Mouse (Mus musculus): ENCODE results near the gene Ptpru. TPM values are rescaled to one million over a fixed set of nuclear protein-coding genes. Genes with fewer than 3 reads are reported as not detected.

Ptpru gene
- polyA plus RNA-seq, 1 experiment from 2014 or later: 3.1 TPM

GRCm38 (mm10) chr4:131723415-131724080, 114.5 kb downstream of the Ptpru start:
- Histone ChIP-seq H3K27ac (replicated peaks) (no peak overlapping the region), H3K27me3 (ENCODE audit: control insufficient read depth, insufficient read depth, low read length) (no peaks in the 10 kb centered on the region), H3K9ac (ENCODE audit: low read length) (no peak overlapping the region), H3K4me1 (replicated peaks; ENCODE audit: control insufficient read depth, insufficient read depth) (no peaks in the 10 kb centered on the region), H3K4me2 (replicated peaks; ENCODE audit: low read depth) (no peak overlapping the region), H3K36me3 (ENCODE audit: control insufficient read depth, insufficient read depth, low read length) (no peaks in the 10 kb centered on the region), H3K4me3 (ENCODE audit: low read depth, low read length) (no peak overlapping the region), H3K9me3 (ENCODE audit: control insufficient read depth, low read length) (no peaks in the 10 kb centered on the region)
- DNase-seq (ENCODE audit: low spot score): peak; percentile 70
- ATAC-seq (ENCODE audit: low FRiP score, low TSS enrichment): peak; percentile 38; the same call in 1 of the 2 replicates
- TF ChIP-seq EP300 (optimal IDR thresholded peaks at IDR 0.05) (no peak), CTCF (IDR thresholded peaks at IDR 0.05; ENCODE audit: low read depth) (peak; percentile 83)
- WGBS: 53% methylated on average over 11 of the region's 11 CpGs

- no peak overlapping the region for H3K4me3 ChIP-seq (ENCODE audit: low read depth, low read length)
- no peaks in the 10 kb centered on the region for H3K27me3 ChIP-seq (ENCODE audit: control insufficient read depth, insufficient read depth, low read length)
- ATAC-seq (ENCODE audit: low FRiP score, low TSS enrichment) (peak; percentile 84), DNase-seq (ENCODE audit: low spot score) (peak; percentile 71)
- no peaks in the 10 kb centered on the region for H3K36me3 ChIP-seq (ENCODE audit: control insufficient read depth, insufficient read depth, low read length)
- TF ChIP-seq CTCF (IDR thresholded peaks at IDR 0.05; ENCODE audit: low read depth) (no peak), EP300 (optimal IDR thresholded peaks at IDR 0.05) (no peak)
- WGBS: 11% methylated on average over 8 of the region's 8 CpGs
- H3K9ac ChIP-seq (ENCODE audit: low read length): no peak overlapping the region
- no peak overlapping the region; the same call in 1 of the 2 replicates for H3K27ac ChIP-seq (replicated peaks)
- no peaks in the 10 kb centered on the region for H3K9me3 ChIP-seq (ENCODE audit: control insufficient read depth, low read length)
- H3K4me2 ChIP-seq (replicated peaks; ENCODE audit: low read depth): no peak overlapping the region
- H3K4me1 ChIP-seq (replicated peaks; ENCODE audit: control insufficient read depth, insufficient read depth): no peaks in the 10 kb centered on the region
These were observed 115.8 kb downstream of the Ptpru start for GRCm38 (mm10) chr4:131722121-131722841.

GRCm38 (mm10) chr4:131719151-131719550, 118.9 kb downstream of the Ptpru start:
- no peak for DNase-seq (ENCODE audit: low spot score)
- H3K27me3 ChIP-seq (ENCODE audit: control insufficient read depth, insufficient read depth, low read length): no peaks in the 10 kb centered on the region
- no peaks in the 10 kb centered on the region for H3K4me1 ChIP-seq (replicated peaks; ENCODE audit: control insufficient read depth, insufficient read depth)
- no peaks in the 10 kb centered on the region for H3K36me3 ChIP-seq (ENCODE audit: control insufficient read depth, insufficient read depth, low read length)
- no peak for ATAC-seq (ENCODE audit: low FRiP score, low TSS enrichment)
- no peaks in the 10 kb centered on the region for H3K9me3 ChIP-seq (ENCODE audit: control insufficient read depth, low read length)
- TF ChIP-seq CTCF (IDR thresholded peaks at IDR 0.05; ENCODE audit: low read depth): no peak
- TF ChIP-seq EP300 (optimal IDR thresholded peaks at IDR 0.05): no peak
- no peak overlapping the region for H3K9ac ChIP-seq (ENCODE audit: low read length)
- H3K4me2 ChIP-seq (replicated peaks; ENCODE audit: low read depth): no peak overlapping the region
- H3K27ac ChIP-seq (replicated peaks): no peak overlapping the region
- H3K4me3 ChIP-seq (ENCODE audit: low read depth, low read length): no peak overlapping the region
- WGBS: 69% methylated on average over 5 of the region's 5 CpGs

Other genes with a start within 250 kb of the Ptpru start
- gene Mecr, start 5.2 kb upstream of the Ptpru start, polyA plus RNA-seq (2015; fragmentation: Nextera tagmentation; extraction: Ambion mirVana): 47.2 and 48.6 TPM in 2 replicates
- 36.5 and 38.3 TPM in 2 replicates for gene Srsf4, start 35.3 kb upstream of the Ptpru start, polyA plus RNA-seq (2015; fragmentation: Nextera tagmentation; extraction: Ambion mirVana)
- 1.8 and 3.2 TPM in 2 replicates for gene Tmem200b, start 83.5 kb upstream of the Ptpru start, polyA plus RNA-seq (2015; fragmentation: Nextera tagmentation; extraction: Ambion mirVana)
- 0.12 TPM in 1 of 2 replicates, not detected in the other for gene Gm10300, start 236.4 kb upstream of the Ptpru start, polyA plus RNA-seq (2015; fragmentation: Nextera tagmentation; extraction: Ambion mirVana)
- 24.3 and 26.7 TPM in 2 replicates for gene Epb41, start 237.0 kb upstream of the Ptpru start, polyA plus RNA-seq (2015; fragmentation: Nextera tagmentation; extraction: Ambion mirVana)

Data from stomach, postnatal 0 days (tissue).